Mouse (Mus musculus) granulocyte monocyte progenitor cell, adult 5-6 weeks (primary cell): ENCODE results near the gene Igtp. TPM values are rescaled to one million over a fixed set of nuclear protein-coding genes. Genes with fewer than 3 reads are reported as not detected.
"Not testable (repeated sequence)": the region's sequence is repeated elsewhere in the genome, so short reads cannot be mapped to it uniquely, and the experiment has no call there.

Source experiments
- ATAC-seq: replicated peaks from 2 replicates; pipeline ENCODE4 v1.8.0; 2016; ENCODE audit warnings: mild to moderate bottlenecking, moderate TSS enrichment, inconsistent platforms; ENCODE audit not compliant: poor library complexity, severe bottlenecking
- total RNA-seq, 2 experiments: library from RNA; stranded (forward) in 1 of 2; stranded (reverse) in 1 of 2; fragments of 200-712, 200-1000 nt in 1 of 2; fragments of >200 nt in 1 of 2; fragmentation: Nextera tagmentation in 1 of 2; gene quantifications; 2 replicates each; pipeline ENCODE4 v1.2.3; 2014 to 2017

The Igtp gene
- total RNA-seq (2014; fragmentation: Nextera tagmentation) (8.5 and 9.6 TPM in 2 replicates), total RNA-seq (2017) (8.7 and 11.8 TPM in 2 replicates)

DNA sequence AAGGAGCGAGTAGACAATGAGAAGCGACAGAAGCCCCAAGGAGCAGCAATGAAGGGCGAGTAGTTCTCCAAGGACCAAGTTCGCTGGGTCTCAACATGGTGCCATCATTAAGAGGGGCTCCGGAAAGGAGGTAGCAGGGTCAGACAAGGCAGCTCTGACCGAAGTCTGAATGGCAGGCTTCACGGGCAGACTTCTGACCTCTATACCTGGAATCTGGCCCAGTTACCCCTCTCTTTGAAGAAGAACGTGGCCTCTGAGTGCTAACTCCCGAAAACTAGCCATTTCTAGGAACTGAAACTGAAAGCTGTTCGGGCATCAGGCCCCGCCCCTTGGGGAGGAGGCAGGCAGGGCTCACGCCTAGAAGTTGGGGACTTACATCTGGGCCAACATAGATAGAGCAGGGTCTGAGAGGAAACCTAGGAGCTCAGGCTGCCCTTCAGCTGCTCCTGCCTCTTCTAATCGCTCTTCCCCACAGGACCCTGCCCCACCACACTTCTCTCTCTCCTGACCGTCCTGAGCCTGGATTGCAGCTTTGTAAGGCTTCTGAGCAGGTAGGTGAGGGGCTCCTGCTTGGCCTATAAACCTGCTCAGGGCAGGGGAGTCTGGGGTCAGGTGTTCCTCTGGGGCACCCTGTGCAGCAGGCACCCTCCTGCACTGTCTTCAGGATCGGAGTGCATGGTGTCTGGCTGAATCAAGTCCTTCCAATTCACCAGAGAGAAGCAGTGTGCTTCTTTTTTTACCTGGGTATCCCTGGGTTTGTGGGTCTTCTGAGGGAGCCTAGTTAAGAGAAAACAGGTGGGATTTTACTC, at the start of gene Igtp, which contains the start of gene Irgm2:
Igtp (plus strand) TSS at position 328 of the 809 bp plus-strand sequence.
Irgm2 (plus strand) TSS at position 390 of the 809 bp plus-strand sequence.
- peak; percentile 98 for ATAC-seq

GRCm38 (mm10) chr11:58155458-58155857, 43.9 kb upstream of the Igtp start:
- ATAC-seq = no peak

- no peak for ATAC-seq
These were observed 42.5 kb upstream of the Igtp start for GRCm38 (mm10) chr11:58156871-58157270.

DNA sequence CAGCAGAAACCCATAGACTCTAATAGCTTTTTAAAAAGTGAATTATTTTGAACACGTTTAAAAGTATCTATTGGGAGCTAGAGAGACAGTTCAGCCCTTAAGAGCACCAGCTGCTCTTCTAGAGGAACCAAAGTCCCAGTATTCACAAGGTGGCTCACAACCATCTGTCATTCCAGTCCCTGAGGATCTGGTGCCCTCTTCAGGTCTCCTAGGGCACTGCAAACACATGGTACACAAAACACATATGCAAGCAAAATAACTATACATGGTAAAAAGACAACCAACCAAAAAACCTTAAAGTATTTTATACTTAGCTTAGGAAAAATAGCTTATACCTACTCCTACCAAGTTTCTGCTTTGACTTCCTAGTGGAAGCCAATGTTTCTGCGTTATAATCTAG, 34.3 kb upstream of the Igtp start:
- no peak for ATAC-seq

- no peak for ATAC-seq
These were observed 31.6 kb upstream of the Igtp start for GRCm38 (mm10) chr11:58167822-58168166.

DNA sequence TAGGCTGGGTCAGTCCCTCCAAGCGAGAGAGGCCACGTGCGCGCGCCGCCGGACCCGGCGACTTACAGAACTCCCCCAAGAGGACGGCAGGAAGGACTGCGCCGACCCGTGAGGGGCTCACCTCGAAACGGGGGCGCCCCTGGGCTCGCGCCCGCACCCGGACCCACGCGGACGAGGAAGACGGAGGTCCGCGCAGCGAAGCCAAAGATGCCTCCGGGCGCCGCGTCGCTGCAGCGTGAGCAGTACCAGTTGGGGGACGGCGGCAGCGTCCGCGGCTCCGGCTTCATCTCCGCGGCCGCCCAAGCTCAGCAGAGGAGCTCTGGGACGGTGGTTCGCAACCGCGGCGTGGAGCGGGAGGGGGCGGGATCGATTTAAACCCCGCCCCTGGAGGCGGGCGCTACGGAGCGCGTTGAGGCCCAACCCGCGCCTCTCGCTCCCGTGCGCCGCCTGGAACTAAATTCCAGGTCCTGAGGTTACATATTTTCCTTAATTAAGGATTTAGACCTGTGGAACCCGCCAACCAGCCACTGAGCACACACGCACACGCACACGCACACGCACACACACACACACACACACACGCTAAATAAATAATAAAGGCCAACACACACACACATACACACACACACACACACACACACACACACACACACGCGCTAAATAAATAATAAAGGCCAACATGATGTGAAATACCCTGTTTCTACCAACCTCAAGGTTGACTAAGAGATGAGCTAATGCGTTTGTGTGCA, 31.0 kb upstream of the Igtp start, which contains the start of gene Gemin5:
Gemin5 (minus strand) TSS at position 373 of the 749 bp plus-strand sequence.
- peak; percentile 76 for ATAC-seq

DNA sequence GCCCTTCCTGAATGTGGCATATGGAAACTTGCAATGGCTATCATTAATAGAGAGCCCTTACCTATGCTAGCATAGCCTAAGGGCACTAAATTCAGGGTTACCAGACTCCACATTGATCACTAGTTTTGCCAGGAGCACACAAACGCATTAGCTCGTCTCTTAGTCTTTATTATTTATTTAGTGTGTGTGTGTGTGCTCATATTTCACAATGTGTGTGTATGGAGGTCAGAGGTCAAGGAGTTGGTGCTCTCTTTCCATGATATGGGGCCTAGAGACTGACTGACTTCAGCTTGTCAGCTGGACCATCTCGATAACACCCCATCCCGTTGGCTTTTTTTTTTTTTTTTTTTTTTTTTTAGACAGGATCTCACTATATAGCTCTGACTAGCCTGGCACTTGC, 29.7 kb upstream of the Igtp start:
- ATAC-seq = no peak

GRCm38 (mm10) chr11:58171459-58172091, 27.8 kb upstream of the Igtp start, which contains the start of gene Mrpl22:
Gene Mrpl22, plus strand, starts transcription at chr11:58171661.
- ATAC-seq = peak; percentile 77

DNA sequence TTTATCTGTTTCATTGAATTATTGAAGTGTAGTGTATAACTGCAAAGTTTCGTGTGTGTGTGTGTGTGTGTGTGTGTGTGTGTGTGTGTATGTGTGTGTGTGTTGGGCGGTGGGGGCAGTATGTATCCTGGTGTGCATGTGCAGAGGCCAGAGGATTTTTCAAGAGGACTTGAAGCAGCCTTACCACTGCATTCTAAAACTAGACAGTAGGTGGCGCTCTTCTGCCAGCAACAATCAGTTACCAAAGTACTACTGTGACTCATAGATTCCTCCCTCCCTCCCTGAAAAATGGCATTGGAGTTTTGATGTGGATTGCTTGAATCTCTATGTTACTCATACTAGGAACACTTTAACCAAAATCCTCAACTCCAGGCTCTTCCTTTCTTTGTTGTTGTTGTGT, 19.8 kb upstream of the Igtp start:
- peak; percentile 82 for ATAC-seq

DNA sequence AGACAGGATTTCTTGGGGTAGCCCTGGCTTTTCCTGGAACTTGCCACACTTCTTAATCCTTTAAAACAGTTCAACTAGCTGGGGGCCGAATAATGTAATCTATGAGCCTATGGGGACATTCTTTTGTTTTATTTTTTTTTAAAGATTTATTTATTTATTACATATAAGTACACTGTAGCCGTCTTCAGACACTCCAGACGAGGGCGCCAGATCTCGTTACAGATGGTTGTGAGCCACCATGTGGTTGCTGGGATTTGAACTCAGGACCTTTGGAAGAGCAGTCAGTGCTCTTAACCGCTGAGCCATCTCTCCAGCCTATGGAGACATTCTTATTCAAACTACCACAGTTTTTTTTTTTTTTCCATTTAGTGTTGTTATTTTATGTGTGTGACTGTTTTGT, 19.4 kb upstream of the Igtp start:
- ATAC-seq = not testable (repeated sequence)

DNA sequence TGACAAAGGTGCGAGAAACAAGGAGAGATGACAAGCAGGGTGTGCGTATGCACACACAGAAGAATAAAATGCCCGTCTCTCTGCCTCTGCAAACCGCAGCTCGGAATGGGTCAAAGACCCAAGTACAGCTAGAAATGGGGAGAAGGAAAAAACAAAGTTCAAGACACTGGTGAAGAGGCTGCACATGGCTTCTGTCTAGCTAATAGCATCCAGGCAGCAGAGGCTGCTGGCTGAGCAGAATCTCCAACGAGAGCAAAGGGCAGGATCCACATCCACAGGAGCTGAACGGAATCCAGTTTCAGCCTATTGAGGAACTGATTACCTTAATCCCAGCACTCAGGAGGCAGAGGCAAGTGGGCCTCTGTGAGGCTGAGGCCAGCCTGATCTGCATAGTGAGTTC, 18.6 kb upstream of the Igtp start:
- no peak for ATAC-seq

DNA sequence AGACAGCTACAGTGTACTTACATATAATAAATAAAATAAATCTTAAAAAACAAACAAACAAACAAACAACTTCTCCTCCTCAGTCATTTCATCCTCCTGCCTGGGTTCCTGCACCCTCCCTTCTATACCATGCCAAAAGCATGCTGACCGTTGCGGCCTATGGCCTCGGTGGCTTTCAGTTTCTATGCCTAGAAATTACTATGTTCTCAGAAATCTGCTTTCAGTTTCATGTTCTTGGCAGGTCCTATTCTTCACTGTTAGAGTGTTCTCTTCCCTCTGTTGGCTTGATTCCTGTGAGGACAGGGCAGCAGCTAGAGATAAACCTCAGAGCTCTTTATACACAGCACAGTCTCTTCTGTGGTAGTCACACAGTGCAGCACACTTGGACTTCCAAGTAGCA, 15.8 kb upstream of the Igtp start:
- ATAC-seq = peak; percentile 67

- no peak for ATAC-seq
These were observed 9.7 kb upstream of the Igtp start for GRCm38 (mm10) chr11:58189675-58190074.

DNA sequence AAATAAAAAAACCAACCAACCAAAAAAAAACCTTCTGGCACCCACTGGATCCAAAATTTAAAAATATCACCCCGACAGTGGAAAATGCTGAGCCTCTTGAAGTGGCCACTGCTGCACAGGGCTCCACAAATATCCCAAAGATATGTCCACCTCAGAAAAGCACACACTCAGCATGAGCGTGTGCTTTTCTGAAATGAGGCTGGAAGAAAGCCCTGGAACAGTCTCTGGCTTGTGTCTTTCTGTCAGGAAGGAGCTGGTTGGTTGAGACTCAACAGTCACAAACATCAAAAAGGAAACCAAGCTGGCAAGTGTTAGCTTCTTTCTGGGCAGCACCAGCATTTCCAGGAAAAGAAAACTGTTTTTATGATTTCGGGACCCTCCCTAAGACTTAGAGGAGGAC, 6.0 kb upstream of the Igtp start:
- ATAC-seq = no peak

DNA sequence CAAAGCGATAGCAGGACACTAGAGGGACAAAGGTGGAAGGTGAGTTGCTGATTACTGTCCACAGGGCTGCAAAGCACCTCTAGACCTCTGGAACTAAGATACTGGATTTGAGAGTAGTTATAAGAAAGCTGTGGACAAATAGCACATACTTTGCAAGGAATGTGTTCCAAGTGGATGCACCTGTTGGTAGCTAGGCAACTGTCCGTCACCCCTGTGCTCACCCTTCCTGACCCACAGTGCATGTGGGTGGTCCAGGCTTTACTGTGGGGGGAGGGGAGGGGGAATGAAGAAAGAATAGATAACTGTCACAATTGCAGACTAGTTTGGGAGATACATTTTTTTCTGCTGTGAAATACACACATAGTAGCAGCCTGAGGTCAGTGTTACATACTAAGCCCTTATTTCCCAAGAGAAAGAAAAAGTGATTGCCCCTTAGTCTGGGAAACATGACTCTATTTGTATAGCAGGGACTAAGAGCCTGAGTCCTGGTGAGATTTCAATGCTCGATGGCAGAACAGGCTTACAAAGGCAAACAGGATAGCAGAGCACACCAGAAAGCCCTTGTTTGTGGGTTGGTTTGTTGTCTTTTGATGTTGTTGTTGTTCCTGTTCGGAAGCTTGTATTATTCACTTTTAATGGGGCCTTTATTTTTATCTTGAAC, 5.4 kb upstream of the Igtp start:
- ATAC-seq = no peak

GRCm38 (mm10) chr11:58198663-58199062, 693 bp upstream of the Igtp start:
- no peak for ATAC-seq

- no peak for ATAC-seq
These were observed 870 bp downstream of the Igtp start for GRCm38 (mm10) chr11:58200226-58200625.

DNA sequence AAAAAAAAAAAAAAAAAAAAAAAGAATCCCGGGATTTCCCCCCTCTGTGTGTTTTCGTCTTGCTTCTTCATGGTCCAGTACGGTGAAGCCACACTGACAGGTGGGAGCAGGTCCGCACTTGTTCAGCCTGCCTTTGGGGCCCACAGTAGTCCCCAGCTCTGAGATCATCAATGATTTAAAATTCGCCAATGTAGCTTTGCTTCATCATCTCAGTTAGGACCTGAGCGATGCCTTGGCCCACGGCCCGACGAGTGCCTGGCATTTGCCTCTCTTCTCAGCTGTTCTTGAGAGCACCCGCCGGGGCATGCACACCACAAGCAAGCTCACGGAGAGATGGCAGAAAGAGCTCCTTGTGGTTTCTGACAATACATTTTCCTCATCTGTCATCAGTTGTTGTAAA, 1.7 kb downstream of the Igtp start:
- no peak for ATAC-seq

- ATAC-seq = no peak
These were observed 11.0 kb downstream of the Igtp start for GRCm38 (mm10) chr11:58210321-58210886.

- peak; percentile 40 for ATAC-seq
These were observed 11.8 kb downstream of the Igtp start for GRCm38 (mm10) chr11:58211062-58211681.
